Mouse (Mus musculus) testis, adult 2 months (tissue): ENCODE data around the gene Hebp1.

ENCODE experiments used
- CTCF ChIP-seq: fragments of 200-500 bp; IDR thresholded peaks from 2 replicates; pipeline ENCODE4 v1.5.1; 2012; ENCODE audit warnings: low read depth, mild to moderate bottlenecking, inconsistent platforms, low read length, moderate library complexity; ENCODE audit not compliant: control insufficient read depth, insufficient read depth, insufficient replicate concordance
- POLR2A ChIP-seq: fragments of 200-500 bp; IDR thresholded peaks from 2 replicates; pipeline ENCODE4 v1.6.1; 2012; ENCODE audit warnings: low read depth, mild to moderate bottlenecking, inconsistent platforms, low read length, moderate library complexity; ENCODE audit not compliant: control insufficient read depth

DNA sequence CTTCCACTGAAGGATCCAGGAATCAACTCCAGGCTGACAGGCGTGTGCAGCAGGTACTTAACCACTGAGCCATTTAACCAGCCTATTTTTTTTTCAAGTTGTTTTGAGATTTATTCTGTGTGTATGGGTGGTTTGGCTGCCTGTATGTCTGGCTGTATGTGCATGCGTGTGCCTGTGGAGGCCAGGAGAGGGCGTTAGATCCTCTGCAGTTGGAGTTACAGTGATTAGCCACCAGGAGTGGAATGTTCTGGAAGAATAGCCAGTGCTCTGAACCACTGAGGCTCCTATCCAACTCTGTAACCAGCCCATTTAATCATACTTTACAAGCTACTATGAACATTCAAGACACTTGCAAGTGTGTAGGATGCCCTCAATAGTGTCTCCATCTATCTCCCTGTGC lies 38.8 kb upstream of the Hebp1 start:
- TF ChIP-seq CTCF: no peak
- no peak for TF ChIP-seq POLR2A
